In genomic region chr5:134341321-134341720, GRCm38 (mm10) we compare ENCODE assay signal across 10 mouse cellular contexts. TPM values are rescaled to one million over a fixed set of nuclear protein-coding genes. Genes with fewer than 3 reads are reported as not detected.
DNase-seq lines count a peak whose midpoint lies in the region; ATAC-seq and TF ChIP-seq lines count a peak whose summit lies in the region.
"Had no signal": no experiment of that assay in that cellular context is flagged by ENCODE, and none has a peak within 500 bp of the region (broad histone marks: within the 10 kb centered on the region; RNA-seq: fewer than 3 reads in every experiment).

No protein-coding gene starts in this region.

- no peaks in the 10 kb centered on the region for H3K9me3 ChIP-seq in MEL (replicated peaks; ENCODE audit: insufficient read depth, low read length)
- H3K9me3 ChIP-seq in forebrain, embryonic 16.5 days (ENCODE audit: control insufficient read depth, low read length): no peaks in the 10 kb centered on the region
- H3K9me3 ChIP-seq in forebrain, embryonic 10.5 days: no peaks in the 10 kb centered on the region
- H3K9me3 ChIP-seq: forebrain, embryonic 12.5 days had no signal

- H3K79me2 ChIP-seq in MEL (ENCODE audit: control insufficient read depth, insufficient read depth, low read length, poor library complexity): no peaks in the 10 kb centered on the region

- no peak overlapping the region for H3K4me3 ChIP-seq in layer of hippocampus, adult 2 months
- H3K4me3 ChIP-seq in MEL (ENCODE audit: control insufficient read depth in 1 of 2, insufficient read depth in 1 of 2, low read depth in 2 of 2, low read length in 2 of 2): peak overlapping the region; percentile 2 to 47; a peak in 1 of 4 replicates
- no peak overlapping the region for H3K4me3 ChIP-seq in forebrain, embryonic 16.5 days (replicated peaks; ENCODE audit: low read length)
- H3K4me3 ChIP-seq in forebrain, embryonic 10.5 days: no peak overlapping the region
- H3K4me3 ChIP-seq: forebrain, embryonic 12.5 days; liver, embryonic 13.5 days had no signal

- peak; percentile 62 for DNase-seq in adrenal gland, postnatal 14 days
- no peak for DNase-seq in adrenal gland, adult 2 months
- DNase-seq in layer of hippocampus, adult 2 months (ENCODE audit: low spot score in 2 of 2): no peak
- DNase-seq in layer of hippocampus, adult 9-11 months: no peak
- DNase-seq in MEL (ENCODE audit: low read depth, low spot score): peak; percentile 82
- peak; percentile 38 for DNase-seq in lung, postnatal 14 days
- no peak for DNase-seq in forebrain, embryonic 10.5 days (ENCODE audit: extremely low spot score, low spot score)
- DNase-seq: liver, embryonic 13.5 days had no signal

- H3K9ac ChIP-seq in MEL (ENCODE audit: control insufficient read depth, low read depth, low read length, poor library complexity, severe bottlenecking): peak overlapping the region; percentile 23; the same call in 1 of the 2 replicates
- no peak overlapping the region for H3K9ac ChIP-seq in forebrain, embryonic 16.5 days (replicated peaks; ENCODE audit: low read depth, low read length)
- H3K9ac ChIP-seq: forebrain, embryonic 12.5 days; liver, embryonic 13.5 days had no signal

- WGBS in forebrain, embryonic 16.5 days: 69% methylated on average over 10 of the region's 10 CpGs
- WGBS in forebrain, embryonic 10.5 days: 78% methylated on average over 10 of the region's 10 CpGs

- no peaks in the 10 kb centered on the region for H3K27me3 ChIP-seq in MEL (ENCODE audit: control insufficient read depth in 1 of 2, insufficient read depth in 2 of 2, low read length in 2 of 2)
- H3K27me3 ChIP-seq in forebrain, embryonic 16.5 days (replicated peaks; ENCODE audit: control insufficient read depth, insufficient read depth, low read length): no peaks in the 10 kb centered on the region
- H3K27me3 ChIP-seq in forebrain, embryonic 10.5 days (ENCODE audit: poor library complexity, severe bottlenecking): no peaks in the 10 kb centered on the region
- H3K27me3 ChIP-seq: forebrain, embryonic 12.5 days; liver, embryonic 13.5 days had no signal

- no peak for TF ChIP-seq POLR2A in MEL (IDR thresholded peaks at IDR 0.05; ENCODE audit: control insufficient read depth in 1 of 2, insufficient read depth in 1 of 2, low read depth in 1 of 2, low read length in 2 of 2, poor library complexity in 1 of 2)

- peak; percentile 90 for TF ChIP-seq RAD21 in MEL (IDR thresholded peaks at IDR 0.05; ENCODE audit: low read depth, low read length)

- no peaks in the 10 kb centered on the region for H3K36me3 ChIP-seq in MEL (ENCODE audit: control insufficient read depth in 1 of 2, insufficient read depth in 2 of 2, low read length in 2 of 2)
- no peaks in the 10 kb centered on the region for H3K36me3 ChIP-seq in forebrain, embryonic 16.5 days (ENCODE audit: control insufficient read depth, insufficient read depth)
- H3K36me3 ChIP-seq in forebrain, embryonic 10.5 days (replicated peaks): no peaks in the 10 kb centered on the region
- H3K36me3 ChIP-seq: forebrain, embryonic 12.5 days; liver, embryonic 13.5 days had no signal

- TF ChIP-seq EP300 in MEL (IDR thresholded peaks at IDR 0.05; ENCODE audit: low read depth in 1 of 2, low read length in 2 of 2): no peak

- H3K4me2 ChIP-seq in forebrain, embryonic 16.5 days (ENCODE audit: low read length): no peak overlapping the region
- H3K4me2 ChIP-seq: forebrain, embryonic 12.5 days; liver, embryonic 13.5 days had no signal

- peak; percentile 88 for TF ChIP-seq CTCF in layer of hippocampus, adult 2 months (conservative IDR thresholded peaks at IDR 0.05)
- peak; percentile 49 to 80 (median 52) for TF ChIP-seq CTCF in MEL (IDR thresholded peaks at IDR 0.05 in 2 of 3, conservative IDR thresholded peaks at IDR 0.05 in 1 of 3; ENCODE audit: control insufficient read depth in 1 of 3, insufficient read depth in 1 of 3, low read depth in 2 of 3, low read length in 3 of 3, poor library complexity in 1 of 3, severe bottlenecking in 1 of 3)

- H3K27ac ChIP-seq in layer of hippocampus, adult 2 months: no peak overlapping the region
- no peak overlapping the region for H3K27ac ChIP-seq in MEL (ENCODE audit: control insufficient read depth, low read depth, low read length)
- no peak overlapping the region for H3K27ac ChIP-seq in forebrain, embryonic 16.5 days (ENCODE audit: low read length)
- H3K27ac ChIP-seq in forebrain, embryonic 10.5 days: no peak overlapping the region
- H3K27ac ChIP-seq: forebrain, embryonic 12.5 days; liver, embryonic 13.5 days had no signal

- ATAC-seq in forebrain, embryonic 16.5 days: no peak

- peaks cover 0 to 6% of the 10 kb centered on the region in 2 experiments; a peak in 2 of 4 replicates for H3K4me1 ChIP-seq in MEL (ENCODE audit: control insufficient read depth in 1 of 2, insufficient read depth in 2 of 2, low read length in 2 of 2)
- H3K4me1 ChIP-seq in forebrain, embryonic 16.5 days (replicated peaks; ENCODE audit: control insufficient read depth, insufficient read depth, low read length): no peaks in the 10 kb centered on the region
- peaks cover 7% of the 10 kb centered on the region for H3K4me1 ChIP-seq in forebrain, embryonic 10.5 days
- H3K4me1 ChIP-seq: forebrain, embryonic 12.5 days had no signal

TF ChIP-seq in MEL, 35 proteins besides CTCF, POLR2A, EP300 and RAD21:
- no peak for TF ChIP-seq ELF1 (IDR thresholded peaks at IDR 0.05; ENCODE audit: low read depth, low read length)
- peak; percentile 81 for TF ChIP-seq SMC3 (IDR thresholded peaks at IDR 0.05; ENCODE audit: low read depth, low read length)
- no peak for TF ChIP-seq TCF12 (IDR thresholded peaks at IDR 0.05; ENCODE audit: low read depth, low read length)
- no peak for TF ChIP-seq ETS1 (IDR thresholded peaks at IDR 0.05; ENCODE audit: low read depth, low read length)
- TF ChIP-seq MEF2A (IDR thresholded peaks at IDR 0.05; ENCODE audit: extremely low read depth, insufficient replicate concordance, low read depth, low read length, poor library complexity, severe bottlenecking): no peak
- no peak for TF ChIP-seq GATA1 (IDR thresholded peaks at IDR 0.05; ENCODE audit: low read depth, low read length)
- no peak for TF ChIP-seq POLR2AphosphoS5 (IDR thresholded peaks at IDR 0.05; ENCODE audit: borderline replicate concordance, low read depth, low read length)
- TF ChIP-seq MAFK (IDR thresholded peaks at IDR 0.05; ENCODE audit: borderline replicate concordance, low read depth, low read length): no peak
- no peak for TF ChIP-seq ZMIZ1 (IDR thresholded peaks at IDR 0.05; ENCODE audit: low read depth, low read length)
- TF ChIP-seq NELFE (IDR thresholded peaks at IDR 0.05; ENCODE audit: low read depth, low read length): no peak
- no peak for TF ChIP-seq MYB (IDR thresholded peaks at IDR 0.05; ENCODE audit: low read depth, low read length)
- TF ChIP-seq ZKSCAN1 (IDR thresholded peaks at IDR 0.05; ENCODE audit: low read depth, low read length): no peak
- no peak for TF ChIP-seq CHD2 (IDR thresholded peaks at IDR 0.05; ENCODE audit: low read length)
- TF ChIP-seq UBTF (IDR thresholded peaks at IDR 0.05; ENCODE audit: borderline replicate concordance, insufficient read depth, low read depth, low read length): no peak
- peak; percentile 63 for TF ChIP-seq SIN3A (IDR thresholded peaks at IDR 0.05; ENCODE audit: low read length)
- no peak for TF ChIP-seq E2F4 (IDR thresholded peaks at IDR 0.05; ENCODE audit: borderline replicate concordance, low read depth, low read length)
- peak; percentile 98 for TF ChIP-seq MYC (IDR thresholded peaks at IDR 0.05; ENCODE audit: low read depth, low read length)
- TF ChIP-seq USF2 (IDR thresholded peaks at IDR 0.05; ENCODE audit: borderline replicate concordance in 1 of 2, insufficient read depth in 1 of 2, low read depth in 1 of 2, low read length in 2 of 2): 0 out of 4 replicates have a peak, but pooled peaks of 1 of the 2 experiments have one; percentile 42
- TF ChIP-seq KAT2A (conservative IDR thresholded peaks at IDR 0.05; ENCODE audit: low read depth, low read length): no peak
- no peak for TF ChIP-seq TAL1 (IDR thresholded peaks at IDR 0.05; ENCODE audit: low read length)
- TF ChIP-seq ZNF384 (IDR thresholded peaks at IDR 0.05; ENCODE audit: low read depth, low read length): peak; percentile 43
- TF ChIP-seq ZC3H11A (IDR thresholded peaks at IDR 0.05; ENCODE audit: low read depth, low read length): peak; percentile 80
- TF ChIP-seq POLR2AphosphoS2 (IDR thresholded peaks at IDR 0.05; ENCODE audit: low read length): no peak
- no peak for TF ChIP-seq JUND (IDR thresholded peaks at IDR 0.05; ENCODE audit: low read depth, low read length)
- TF ChIP-seq NRF1 (IDR thresholded peaks at IDR 0.05; ENCODE audit: insufficient read depth, low read depth, low read length, poor library complexity, severe bottlenecking): no peak
- TF ChIP-seq RCOR1 (IDR thresholded peaks at IDR 0.05; ENCODE audit: low read depth, low read length): no peak
- peak; percentile 91 for TF ChIP-seq MAX (IDR thresholded peaks at IDR 0.05; ENCODE audit: low read length)
- peak; percentile 90 for TF ChIP-seq USF1 (IDR thresholded peaks at IDR 0.05; ENCODE audit: low read depth, low read length)
- TF ChIP-seq GABPA (IDR thresholded peaks at IDR 0.05; ENCODE audit: low read depth, low read length): no peak
- no peak for TF ChIP-seq TBP (IDR thresholded peaks at IDR 0.05; ENCODE audit: low read depth, low read length)
- peak; percentile 76; the same call in 1 of the 2 replicates for TF ChIP-seq BHLHE40 (IDR thresholded peaks at IDR 0.05; ENCODE audit: borderline replicate concordance, low read depth, low read length)
- TF ChIP-seq MXI1 (IDR thresholded peaks at IDR 0.05; ENCODE audit: low read depth, low read length): peak; percentile 90
- TF ChIP-seq CHD1 (IDR thresholded peaks at IDR 0.05; ENCODE audit: low read depth, low read length): no peak
- TF ChIP-seq HCFC1 (IDR thresholded peaks at IDR 0.05; ENCODE audit: low read depth, low read length): no peak
- no peak for TF ChIP-seq MAZ (IDR thresholded peaks at IDR 0.05; ENCODE audit: low read depth, low read length)

RNA-seq across cellular contexts. Expression of gene Gtf2i, which starts 26.8 kb away (rescaled TPM):
- 231 and 237 TPM in 2 replicates for total RNA-seq in adrenal gland, postnatal 14 days (2021)
- 100 to 1,000 TPM; 239 to 244 TPM for total RNA-seq in adrenal gland, adult 2 months (2021)
- polyA plus RNA-seq in adrenal gland, adult 2 months (2012; rRNA removed): 104 and 110 TPM in 2 replicates
- 100 to 1,000 TPM; 222 to 227 TPM for total RNA-seq in layer of hippocampus, adult 2 months (2021)
- 46.7 and 47.2 TPM in 2 replicates for total RNA-seq in MEL (2012; rRNA removed)
- polyA plus RNA-seq in MEL (2012; ENCODE audit: insufficient read depth in 1 of 2, insufficient read length in 2 of 2, low read depth in 1 of 2, low replicate concordance in 2 of 2, missing spikeins in 1 of 2): 100 to 1,000 TPM; 128 to 151 TPM
- 168 and 187 TPM in 2 replicates for polyA plus RNA-seq in forebrain, embryonic 16.5 days (2015; fragmentation: Nextera tagmentation; extraction: Ambion mirVana)
- 174 and 178 TPM in 2 replicates for polyA plus RNA-seq in forebrain, embryonic 10.5 days (2016; fragmentation: Nextera tagmentation; extraction: Ambion mirVana)

Comparison
In these comparisons a context has a peak if more than half of its experiments do, and no peak if none do; other contexts are left out.
1. DNase-seq: peak in adrenal gland, postnatal 14 days (single experiment), MEL (single experiment) and lung, postnatal 14 days (single experiment); none in adrenal gland, adult 2 months (single experiment), layer of hippocampus, adult 2 months (0 of 2), layer of hippocampus, adult 9-11 months (single experiment) and forebrain, embryonic 10.5 days (single experiment).
2. H3K4me3 ChIP-seq: peak in MEL (2 of 2); none in layer of hippocampus, adult 2 months (single experiment), forebrain, embryonic 16.5 days (single experiment) and forebrain, embryonic 10.5 days (single experiment).